Mouse (Mus musculus) lung, adult 2 months (tissue): ENCODE data around the gene Rbbp9.

ENCODE experiments used
- CTCF ChIP-seq: fragments of 200-500 bp; IDR thresholded peaks from 2 replicates; pipeline ENCODE4 v1.5.1; 2011; ENCODE audit warnings: mild to moderate bottlenecking, low read length, control low read depth; ENCODE audit not compliant: insufficient read depth
- POLR2A ChIP-seq: fragments of 200-500 bp; IDR thresholded peaks from 2 replicates; pipeline ENCODE4 v1.6.1; 2011; ENCODE audit warnings: low read depth, mild to moderate bottlenecking, control low read depth, low read length, borderline replicate concordance; ENCODE audit errors: extremely low read depth

GRCm38 (mm10) chr2:144525856-144526255 lies 24.8 kb downstream of the Rbbp9 start:
- TF ChIP-seq CTCF (no peak), POLR2A (no peak)
